ENCODE assay signal across 9 mouse cellular contexts in genomic region chr11:107113112-107113511, GRCm38 (mm10). TPM values are rescaled to one million over a fixed set of nuclear protein-coding genes. Genes with fewer than 3 reads are reported as not detected.
DNase-seq lines count a peak whose midpoint lies in the region; TF ChIP-seq lines count a peak whose summit lies in the region.
"Had no signal": no experiment of that assay in that cellular context is flagged by ENCODE, and none has a peak within 500 bp of the region (broad histone marks: within the 10 kb centered on the region; RNA-seq: fewer than 3 reads in every experiment).

No protein-coding gene starts in this region.

- H3K36me3 ChIP-seq in splenic B cell, adult 2 months (ENCODE audit: control insufficient read depth, insufficient read depth, low read length, poor library complexity, severe bottlenecking) = peaks cover 5% of the 10 kb centered on the region; the same call in 1 of the 2 replicates

- H3K27me3 ChIP-seq in splenic B cell, adult 2 months (ENCODE audit: control insufficient read depth, insufficient read depth, low read length, poor library complexity, severe bottlenecking) = no peaks in the 10 kb centered on the region
- H3K27me3 ChIP-seq: limb, embryonic 12.5 days had no signal

- peak; percentile 62 for TF ChIP-seq CTCF in gastrocnemius, adult 2 months (IDR thresholded peaks at IDR 0.05)

- H3K27ac ChIP-seq in gastrocnemius, adult 2 months = no peak overlapping the region

- DNase-seq in gastrocnemius, adult 2 months = no peak
- no peak for DNase-seq in gastrocnemius, postnatal 14 days
- DNase-seq in 3T3-L1 (ENCODE audit: low read depth, low spot score) = peak; percentile 91
- peak; percentile 89 for DNase-seq in R1 (ENCODE audit: low read depth, low spot score)
- peak; percentile 44 for DNase-seq in kidney, postnatal 14 days
- peak; percentile 71 for DNase-seq in splenic B cell, adult 2 months (ENCODE audit: low read depth, low spot score)
- DNase-seq in cerebellum, adult 11 months = no peak
- DNase-seq in frontal cortex, postnatal 25 days (ENCODE audit: low spot score in 2 of 2) = no peak

- intact Hi-C loops in gastrocnemius, adult 2 months (cut with DNase I) = loop anchor here (2.0 kb wide), 1 partner anchor 18 kb away; no protein-coding TSS in a partner anchor
- intact Hi-C loops in gastrocnemius, postnatal 14 days (cut with DNase I; ENCODE audit: low total_unique reads) = no loop called here

- no peak overlapping the region for H3K4me3 ChIP-seq in gastrocnemius, adult 2 months
- H3K4me3 ChIP-seq: limb, embryonic 12.5 days had no signal

RNA-seq across cellular contexts. Expression of gene Bptf, which starts 18.8 kb away (rescaled TPM):
- total RNA-seq in gastrocnemius, adult 2 months (2021) = 10 to 100 TPM; 22.4 to 24.2 TPM
- 10 to 100 TPM; 20.5 to 22.6 TPM for total RNA-seq in gastrocnemius, postnatal 14 days (2021)

Comparison
In these comparisons a context has a peak if more than half of its experiments do, and no peak if none do; other contexts are left out.
1. DNase-seq: peak in 3T3-L1 (single experiment), R1 (single experiment), kidney, postnatal 14 days (single experiment) and splenic B cell, adult 2 months (single experiment); none in gastrocnemius, adult 2 months (single experiment), gastrocnemius, postnatal 14 days (single experiment), cerebellum, adult 11 months (single experiment) and frontal cortex, postnatal 25 days (0 of 2).